Comparison of ENCODE assay signal across 8 mouse cellular contexts in the genomic region with DNA sequence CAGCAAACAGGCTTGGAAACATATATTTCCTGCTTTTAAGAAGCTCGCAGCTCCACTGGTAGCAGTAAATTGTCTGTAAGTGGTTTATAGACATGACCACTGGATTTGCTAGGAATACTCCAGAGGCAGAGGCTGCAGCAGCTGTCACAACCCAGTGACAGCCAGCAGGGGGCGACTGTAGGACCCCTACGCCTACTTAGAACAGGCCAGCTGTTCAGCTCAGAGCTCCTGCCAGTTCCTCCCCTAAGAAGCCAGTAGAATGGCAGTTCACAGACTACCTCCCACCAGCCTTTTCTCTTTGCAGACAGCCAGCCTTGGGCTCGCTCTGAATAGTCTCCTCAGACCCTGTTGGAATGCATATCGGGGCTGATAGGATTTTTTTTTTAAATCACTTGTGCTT. TPM values are rescaled to one million over a fixed set of nuclear protein-coding genes. Genes with fewer than 3 reads are reported as not detected.
DNase-seq lines count a peak whose midpoint lies in the region; ATAC-seq and TF ChIP-seq lines count a peak whose summit lies in the region.

No protein-coding gene starts in this region.

- H3K27me3 ChIP-seq in kidney, adult 2 months (replicated peaks; ENCODE audit: control insufficient read depth, insufficient read depth, low read length): no peaks in the 10 kb centered on the region
- H3K27me3 ChIP-seq in midbrain, embryonic 16.5 days (ENCODE audit: control insufficient read depth, insufficient read depth, low read depth, low read length): no peaks in the 10 kb centered on the region
- H3K27me3 ChIP-seq in stomach, postnatal 0 days (ENCODE audit: control insufficient read depth, insufficient read depth, low read length): no peaks in the 10 kb centered on the region

- H3K4me1 ChIP-seq in kidney, adult 2 months (ENCODE audit: control insufficient read depth, insufficient read depth, low read length): no peaks in the 10 kb centered on the region
- no peaks in the 10 kb centered on the region for H3K4me1 ChIP-seq in midbrain, embryonic 16.5 days (ENCODE audit: control insufficient read depth, insufficient read depth, low read length)
- H3K4me1 ChIP-seq in stomach, postnatal 0 days (replicated peaks; ENCODE audit: control insufficient read depth, insufficient read depth): no peaks in the 10 kb centered on the region

- no peaks in the 10 kb centered on the region for H3K36me3 ChIP-seq in kidney, adult 2 months (ENCODE audit: control insufficient read depth, insufficient read depth, low read length)
- H3K36me3 ChIP-seq in midbrain, embryonic 16.5 days (ENCODE audit: control insufficient read depth, insufficient read depth, low read length): no peaks in the 10 kb centered on the region
- H3K36me3 ChIP-seq in stomach, postnatal 0 days (ENCODE audit: control insufficient read depth, insufficient read depth, low read length): no peaks in the 10 kb centered on the region

- intact Hi-C loops in left cerebral cortex, postnatal 4 days (cut with DNase I): no loop called here

- H3K27ac ChIP-seq in kidney, adult 2 months (ENCODE audit: insufficient read depth, low read depth, low read length): no peak overlapping the region
- H3K27ac ChIP-seq in midbrain, embryonic 16.5 days (ENCODE audit: low read length): no peak overlapping the region
- no peak overlapping the region for H3K27ac ChIP-seq in stomach, postnatal 0 days (replicated peaks)

- H3K9ac ChIP-seq in midbrain, embryonic 16.5 days (ENCODE audit: low read depth, low read length): no peak overlapping the region
- H3K9ac ChIP-seq in stomach, postnatal 0 days (ENCODE audit: low read length): no peak overlapping the region

- TF ChIP-seq EP300 in stomach, postnatal 0 days (optimal IDR thresholded peaks at IDR 0.05): no peak

- peak; percentile 71 for ATAC-seq in midbrain, embryonic 16.5 days
- 0 out of 2 replicates have a peak, but pooled peaks have one; percentile 64 for ATAC-seq in stomach, postnatal 0 days (ENCODE audit: low FRiP score, low TSS enrichment)

- WGBS in kidney, adult 2 months: 34% methylated on average over 5 of the region's 5 CpGs
- WGBS in midbrain, embryonic 16.5 days: 9% methylated on average over 5 of the region's 5 CpGs
- 18% methylated on average over 5 of the region's 5 CpGs for WGBS in stomach, postnatal 0 days

- peak; percentile 62 for TF ChIP-seq CTCF in kidney, adult 2 months (conservative IDR thresholded peaks at IDR 0.05; ENCODE audit: insufficient read depth, insufficient read length, low read depth, low read length)
- peak; percentile 77 for TF ChIP-seq CTCF in stomach, postnatal 0 days (IDR thresholded peaks at IDR 0.05; ENCODE audit: low read depth)

- peak; percentile 15 for DNase-seq in heart, adult 8-10 months (ENCODE audit: low spot score)
- no peak for DNase-seq in heart, adult 11 months
- DNase-seq in adrenal gland, postnatal 10 days: peak; percentile 74
- DNase-seq in forelimb bud, embryonic 11.5 days (ENCODE audit: low read depth, low spot score): peak; percentile 70
- DNase-seq in kidney, adult 2 months: peak; percentile 34
- DNase-seq in left cerebral cortex, postnatal 4 days: peak; percentile 84
- DNase-seq in stomach, postnatal 0 days (ENCODE audit: low spot score): peak; percentile 74

- no peaks in the 10 kb centered on the region for H3K9me3 ChIP-seq in midbrain, embryonic 16.5 days (replicated peaks; ENCODE audit: control insufficient read depth, low read length, poor library complexity, severe bottlenecking)
- H3K9me3 ChIP-seq in stomach, postnatal 0 days (ENCODE audit: control insufficient read depth, low read length): no peaks in the 10 kb centered on the region

- H3K4me2 ChIP-seq in midbrain, embryonic 16.5 days (ENCODE audit: low read length): no peak overlapping the region
- no peak overlapping the region for H3K4me2 ChIP-seq in stomach, postnatal 0 days (replicated peaks; ENCODE audit: low read depth)

- no peak for TF ChIP-seq POLR2A in kidney, adult 2 months (IDR thresholded peaks at IDR 0.05; ENCODE audit: low read depth, low read length)

- no peak overlapping the region for H3K4me3 ChIP-seq in kidney, adult 2 months (ENCODE audit: insufficient read depth, low read depth, low read length)
- no peak overlapping the region for H3K4me3 ChIP-seq in midbrain, embryonic 16.5 days (ENCODE audit: low read depth, low read length)
- no peak overlapping the region for H3K4me3 ChIP-seq in stomach, postnatal 0 days (ENCODE audit: low read depth, low read length)

RNA-seq across cellular contexts. Expression of gene Lbp, which starts 10.7 kb away (rescaled TPM):
- 1 to 10 TPM; 3.7 to 7.8 (median 5.6) TPM for total RNA-seq in heart, adult 8-10 months (2022)
- total RNA-seq in adrenal gland, postnatal 10 days (2021): 10 to 100 TPM; 33.3 to 70.2 TPM
- 19.8 and 27.2 TPM in 2 replicates for polyA plus RNA-seq in kidney, adult 2 months (2012; rRNA removed)
- total RNA-seq in left cerebral cortex, postnatal 4 days (2021): 1 to 10 TPM; 1.4 to 2.0 TPM
- 2.6 and 4.3 TPM in 2 replicates for polyA plus RNA-seq in midbrain, embryonic 16.5 days (2015; fragmentation: Nextera tagmentation; extraction: Ambion mirVana)
- 3.1 and 3.4 TPM in 2 replicates for polyA plus RNA-seq in stomach, postnatal 0 days (2015; fragmentation: Nextera tagmentation; extraction: Ambion mirVana)

RNA-seq across cellular contexts. Expression of gene Snhg11, which starts 58.4 kb away (rescaled TPM):
- under 1 TPM; 0.19 to 0.47 (median 0.25) TPM for total RNA-seq in heart, adult 8-10 months (2022)
- total RNA-seq in adrenal gland, postnatal 10 days (2021): 10 to 100 TPM in 1 of 2 experiments, 1 to 10 TPM in 1; 3.6 to 15.0 TPM
- polyA plus RNA-seq in kidney, adult 2 months (2012; rRNA removed): 35.3 and 58.4 TPM in 2 replicates
- total RNA-seq in left cerebral cortex, postnatal 4 days (2021): 100 to 1,000 TPM; 275 to 360 TPM
- 636 and 732 TPM in 2 replicates for polyA plus RNA-seq in midbrain, embryonic 16.5 days (2015; fragmentation: Nextera tagmentation; extraction: Ambion mirVana)
- polyA plus RNA-seq in stomach, postnatal 0 days (2015; fragmentation: Nextera tagmentation; extraction: Ambion mirVana): 3.3 and 3.7 TPM in 2 replicates

RNA-seq across cellular contexts. Expression of gene Bpi, which starts 59.1 kb away (rescaled TPM):
- total RNA-seq in heart, adult 8-10 months (2022): not detected
- not detected for total RNA-seq in adrenal gland, postnatal 10 days (2021)
- polyA plus RNA-seq in kidney, adult 2 months (2012; rRNA removed): 0.06 and 0.07 TPM in 2 replicates
- total RNA-seq in left cerebral cortex, postnatal 4 days (2021): not detected
- not detected in 2 replicates for polyA plus RNA-seq in midbrain, embryonic 16.5 days (2015; fragmentation: Nextera tagmentation; extraction: Ambion mirVana)
- not detected in 2 replicates for polyA plus RNA-seq in stomach, postnatal 0 days (2015; fragmentation: Nextera tagmentation; extraction: Ambion mirVana)

Comparison
In these comparisons a context has a peak if more than half of its experiments do, and no peak if none do; other contexts are left out.
1. RNA of gene Snhg11, which starts 58.4 kb away (total RNA-seq): 275 to 360 TPM in left cerebral cortex, postnatal 4 days; 3.6 to 15.0 TPM in adrenal gland, postnatal 10 days and 0.19 to 0.47 TPM in heart, adult 8-10 months; every median in the first group is over 10 times any median in the second.